Mouse (Mus musculus): ENCODE data around the gene Fam120b. TPM values are rescaled to one million over a fixed set of nuclear protein-coding genes. Genes with fewer than 3 reads are reported as not detected.

The Fam120b gene
- total RNA-seq (2015) (10.8 and 11.8 TPM in 2 replicates), total RNA-seq (2017) (13.0 and 16.6 TPM in 2 replicates)

GRCm38 (mm10) chr17:15395997-15396675, at the start of gene Fam120b:
Gene Fam120b (plus strand): TSS chr17:15396202.
- ATAC-seq (ENCODE audit: poor library complexity, severe bottlenecking), result peak; percentile 98

GRCm38 (mm10) chr17:15350152-15350551, 45.9 kb upstream of the Fam120b start:
- no peak for ATAC-seq (ENCODE audit: poor library complexity, severe bottlenecking)

GRCm38 (mm10) chr17:15352869-15353610, 43.0 kb upstream of the Fam120b start:
- peak; percentile 38; the same call in 1 of the 2 replicates for ATAC-seq (ENCODE audit: poor library complexity, severe bottlenecking)

- ATAC-seq (ENCODE audit: poor library complexity, severe bottlenecking), result no peak
Measured at GRCm38 (mm10) chr17:15354006-15354405, 42.0 kb upstream of the Fam120b start.

GRCm38 (mm10) chr17:15355072-15355471, 40.9 kb upstream of the Fam120b start:
- no peak for ATAC-seq (ENCODE audit: poor library complexity, severe bottlenecking)

- ATAC-seq (ENCODE audit: poor library complexity, severe bottlenecking), result no peak
Measured at GRCm38 (mm10) chr17:15356526-15356925, 39.5 kb upstream of the Fam120b start.

GRCm38 (mm10) chr17:15357071-15357470, 38.9 kb upstream of the Fam120b start:
- no peak for ATAC-seq (ENCODE audit: poor library complexity, severe bottlenecking)

- ATAC-seq (ENCODE audit: poor library complexity, severe bottlenecking), result no peak
Measured at GRCm38 (mm10) chr17:15363656-15364055, 32.3 kb upstream of the Fam120b start.

- ATAC-seq (ENCODE audit: poor library complexity, severe bottlenecking), result no peak
Measured at GRCm38 (mm10) chr17:15365650-15366049, 30.4 kb upstream of the Fam120b start.

GRCm38 (mm10) chr17:15370401-15370800, 25.6 kb upstream of the Fam120b start:
- ATAC-seq (ENCODE audit: poor library complexity, severe bottlenecking), result no peak

- no peak for ATAC-seq (ENCODE audit: poor library complexity, severe bottlenecking)
Measured at GRCm38 (mm10) chr17:15371967-15372835, 23.8 kb upstream of the Fam120b start.

GRCm38 (mm10) chr17:15372931-15373652, 22.9 kb upstream of the Fam120b start:
- no peak for ATAC-seq (ENCODE audit: poor library complexity, severe bottlenecking)

GRCm38 (mm10) chr17:15374321-15375141, 21.5 kb upstream of the Fam120b start:
- ATAC-seq (ENCODE audit: poor library complexity, severe bottlenecking), result no peak

- peak; percentile 22; the same call in 1 of the 2 replicates for ATAC-seq (ENCODE audit: poor library complexity, severe bottlenecking)
Measured at GRCm38 (mm10) chr17:15375224-15375623, 20.8 kb upstream of the Fam120b start.

GRCm38 (mm10) chr17:15375701-15376493, 20.1 kb upstream of the Fam120b start:
- peak; percentile 54 for ATAC-seq (ENCODE audit: poor library complexity, severe bottlenecking)

- no peak for ATAC-seq (ENCODE audit: poor library complexity, severe bottlenecking)
Measured at GRCm38 (mm10) chr17:15376494-15377181, 19.4 kb upstream of the Fam120b start, which contains the start of gene Dll1. Gene Dll1 (minus strand): TSS chr17:15376872.

- ATAC-seq (ENCODE audit: poor library complexity, severe bottlenecking), result no peak
Measured at GRCm38 (mm10) chr17:15377901-15378300, 18.1 kb upstream of the Fam120b start.

Measured in megakaryocyte, adult 5-6 weeks (primary cell).